In the genomic region with DNA sequence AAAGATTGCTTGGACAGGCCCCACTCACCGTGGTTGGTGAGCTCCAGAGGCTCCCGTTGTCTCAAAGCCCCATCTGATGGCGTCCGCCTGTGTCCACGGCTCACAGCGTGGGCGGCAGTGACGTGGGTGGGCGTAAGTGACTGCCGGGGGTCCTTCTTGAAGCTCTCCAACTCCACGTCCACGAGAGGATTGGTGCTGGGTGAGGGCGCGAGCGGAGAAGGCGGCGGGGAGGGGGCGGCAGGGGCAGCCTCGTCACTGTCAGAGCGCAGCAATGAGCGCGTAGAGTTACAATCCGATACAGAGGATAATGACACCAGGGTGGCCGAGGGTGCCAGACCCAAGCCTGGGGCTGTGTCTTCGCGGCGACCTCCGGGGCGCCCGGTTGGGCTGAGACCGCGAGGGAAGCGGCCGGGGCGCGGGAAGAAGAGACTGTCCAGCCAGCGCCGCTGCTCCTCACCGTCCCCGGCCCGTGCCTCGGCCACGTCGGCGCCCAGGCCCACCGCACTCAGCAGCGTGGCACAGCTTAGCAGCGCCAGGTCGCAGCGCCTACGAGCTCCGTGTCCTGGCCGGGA, we compare ENCODE assay signal across 24 mouse cellular contexts. TPM values are rescaled to one million over a fixed set of nuclear protein-coding genes. Genes with fewer than 3 reads are reported as not detected.
DNase-seq lines count a peak whose midpoint lies in the region; ATAC-seq and TF ChIP-seq lines count a peak whose summit lies in the region.
"Had no signal": no experiment of that assay in that cellular context is flagged by ENCODE, and none has a peak within 500 bp of the region (broad histone marks: within the 10 kb centered on the region; RNA-seq: fewer than 3 reads in every experiment).

No protein-coding gene starts in this region.

- no peak for DNase-seq in heart, adult 8-10 months (ENCODE audit: low spot score)
- DNase-seq in liver (no peak), ES-E14 (ENCODE audit: low read depth, low spot score) (no peak)
- DNase-seq in limb, embryonic 10.5 days (ENCODE audit: low spot score): no peak
- DNase-seq: adrenal gland, adult 8-10 months; cerebellum, postnatal 14 days; gastrocnemius, adult 2 months; layer of hippocampus, postnatal 36 days; left cerebral cortex, postnatal 4 days; lung, postnatal 14 days; spleen, adult 18-20 months; thymus, adult 2 months had no signal

- peak overlapping the region; percentile 9; the same call in 1 of the 2 replicates for H3K4me3 ChIP-seq in heart, embryonic 13.5 days
- H3K4me3 ChIP-seq in liver, embryonic 12.5 days: 0 out of 2 replicates have a peak overlapping the region, but pooled peaks have one; percentile 8
- H3K4me3 ChIP-seq in ES-E14 (ENCODE audit: insufficient read depth in 1 of 2, low read depth in 1 of 2, low read length in 2 of 2, poor library complexity in 1 of 2, severe bottlenecking in 1 of 2): peak overlapping the region; percentile 48 to 54; a peak in 3 of 4 replicates
- H3K4me3 ChIP-seq in limb, embryonic 10.5 days: peak overlapping the region; percentile 27; the same call in 1 of the 2 replicates
- H3K4me3 ChIP-seq: forebrain, embryonic 15.5 days; gastrocnemius, adult 2 months; stomach, embryonic 15.5 days had no signal

- in situ Hi-C loops in ES-E14 (cut with MboI; ENCODE audit: low sequenced_read_pairs in 2 of 2, unreplicated experiment in 2 of 2): loop anchor here in 1 of 2 experiments (10.0 kb wide), 1 partner anchor 67 kb away; no protein-coding TSS in a partner anchor

- no peaks in the 10 kb centered on the region for H3K9me3 ChIP-seq in heart, embryonic 13.5 days
- H3K9me3 ChIP-seq in liver, embryonic 12.5 days (replicated peaks): no peaks in the 10 kb centered on the region
- H3K9me3 ChIP-seq in ES-E14 (ENCODE audit: control insufficient read depth, insufficient read depth, low read depth, low read length): no peaks in the 10 kb centered on the region
- H3K9me3 ChIP-seq in limb, embryonic 10.5 days (replicated peaks): no peaks in the 10 kb centered on the region
- H3K9me3 ChIP-seq: forebrain, embryonic 15.5 days; stomach, embryonic 15.5 days had no signal

- ATAC-seq in heart, embryonic 13.5 days (ENCODE audit: extremely low read depth, insufficient number of reproducible peaks, low FRiP score, low TSS enrichment): no peak
- no peak for ATAC-seq in liver, embryonic 12.5 days
- ATAC-seq in megakaryocyte progenitor cell, adult 5-6 weeks (replicated peaks; ENCODE audit: poor library complexity): no peak
- ATAC-seq: forebrain, embryonic 15.5 days; hindbrain, embryonic 16.5 days; intestine, postnatal 0 days had no signal

- peaks cover 35% of the 10 kb centered on the region for H3K36me3 ChIP-seq in heart, embryonic 13.5 days
- no peaks in the 10 kb centered on the region for H3K36me3 ChIP-seq in liver, embryonic 12.5 days
- no peaks in the 10 kb centered on the region for H3K36me3 ChIP-seq in ES-E14 (ENCODE audit: control insufficient read depth, insufficient read depth, low read length, poor library complexity, severe bottlenecking)
- H3K36me3 ChIP-seq in limb, embryonic 10.5 days: peaks cover 28% of the 10 kb centered on the region

- peaks cover 92% of the 10 kb centered on the region for H3K27me3 ChIP-seq in heart, embryonic 13.5 days (replicated peaks)
- peaks cover 73% of the 10 kb centered on the region for H3K27me3 ChIP-seq in liver, embryonic 12.5 days (replicated peaks)
- H3K27me3 ChIP-seq in limb, embryonic 10.5 days (ENCODE audit: low read depth, poor library complexity, severe bottlenecking): peaks cover 82% of the 10 kb centered on the region
- H3K27me3 ChIP-seq: forebrain, embryonic 15.5 days had no signal

- 15% methylated on average over 53 of the region's 53 CpGs for WGBS in heart, embryonic 13.5 days
- WGBS in liver, embryonic 12.5 days (ENCODE audit: insufficient replicate concordance): 20% methylated on average over 51 of the region's 53 CpGs
- WGBS in limb, embryonic 10.5 days: 26% methylated on average over 47 of the region's 53 CpGs

- no peak overlapping the region for H3K27ac ChIP-seq in heart, embryonic 13.5 days (replicated peaks)
- no peak overlapping the region for H3K27ac ChIP-seq in liver, embryonic 12.5 days
- H3K27ac ChIP-seq in ES-E14 (ENCODE audit: insufficient read depth, low read depth, low read length, poor library complexity, severe bottlenecking): no peak overlapping the region
- no peak overlapping the region for H3K27ac ChIP-seq in limb, embryonic 10.5 days
- H3K27ac ChIP-seq: forebrain, embryonic 15.5 days; gastrocnemius, adult 2 months; stomach, embryonic 15.5 days had no signal

- peak overlapping the region; percentile 28; the same call in 1 of the 2 replicates for H3K9ac ChIP-seq in heart, embryonic 13.5 days
- no peak overlapping the region for H3K9ac ChIP-seq in liver, embryonic 12.5 days
- peak overlapping the region; percentile 28 for H3K9ac ChIP-seq in ES-E14 (ENCODE audit: insufficient read depth, low read depth, low read length, poor library complexity, severe bottlenecking)
- H3K9ac ChIP-seq: forebrain, embryonic 15.5 days; stomach, embryonic 15.5 days had no signal

- peaks cover 9% of the 10 kb centered on the region for H3K4me1 ChIP-seq in heart, embryonic 13.5 days
- H3K4me1 ChIP-seq in liver, embryonic 12.5 days: peaks cover 28% of the 10 kb centered on the region
- peaks cover 0 to 3% of the 10 kb centered on the region in 2 experiments; a peak in 1 of 4 replicates for H3K4me1 ChIP-seq in ES-E14 (ENCODE audit: control insufficient read depth in 2 of 2, insufficient read depth in 2 of 2, low read length in 2 of 2, poor library complexity in 1 of 2)
- H3K4me1 ChIP-seq in limb, embryonic 10.5 days: peaks cover 14% of the 10 kb centered on the region

- H3K4me2 ChIP-seq in heart, embryonic 13.5 days: peak overlapping the region; percentile 27; the same call in 1 of the 2 replicates
- peak overlapping the region; percentile 49 for H3K4me2 ChIP-seq in liver, embryonic 12.5 days
- H3K4me2 ChIP-seq: forebrain, embryonic 15.5 days; midbrain, embryonic 11.5 days; stomach, embryonic 15.5 days had no signal

TF ChIP-seq in ES-E14, 5 proteins besides CTCF, POLR2A, EP300 and RAD21:
- no peak for TF ChIP-seq MAFK (IDR thresholded peaks at IDR 0.05; ENCODE audit: insufficient read depth, low read depth, low read length)
- no peak for TF ChIP-seq HCFC1 (IDR thresholded peaks at IDR 0.05; ENCODE audit: borderline replicate concordance, insufficient read depth, low read length)
- no peak for TF ChIP-seq ZNF384 (IDR thresholded peaks at IDR 0.05; ENCODE audit: low read depth, low read length)
- no peak for TF ChIP-seq CHD2 (IDR thresholded peaks at IDR 0.05; ENCODE audit: low read depth, low read length)
- no peak for TF ChIP-seq ZC3H11A (IDR thresholded peaks at IDR 0.05; ENCODE audit: borderline replicate concordance, low read depth, low read length)
TF ChIP-seq in ES-E14: peak in this region for 0.

RNA-seq across cellular contexts. Expression of gene Ttc9b, which starts 4.2 kb away (rescaled TPM):
- 0.25 TPM in 1 of 2 replicates, not detected in the other for polyA plus RNA-seq in heart, embryonic 13.5 days (2015; fragmentation: Nextera tagmentation; extraction: Ambion mirVana)
- not detected for total RNA-seq in heart, adult 8-10 months (2022)
- polyA plus RNA-seq in liver, embryonic 12.5 days (2016; fragmentation: Nextera tagmentation; extraction: Ambion mirVana): not detected in 2 replicates
- total RNA-seq in ES-E14 (2012; rRNA removed): 0.54 and 0.74 TPM in 2 replicates
- 0.23 TPM in 1 of 2 replicates, not detected in the other for polyA plus RNA-seq in limb, embryonic 10.5 days (2016; fragmentation: Nextera tagmentation; extraction: Ambion mirVana)
- not detected in 2 replicates for total RNA-seq in megakaryocyte progenitor cell, adult 5-6 weeks (2015)
- total RNA-seq in megakaryocyte progenitor cell, adult 5-6 weeks (2017): not detected in 2 replicates
- total RNA-seq: adrenal gland, adult 8-10 months; gastrocnemius, adult 2 months; granulocyte monocyte progenitor cell, adult 5-6 weeks; heart, postnatal 25 days; neutrophil, adult 5-6 weeks had no signal
- polyA plus RNA-seq: liver, embryonic 16.5 days; thymus, adult 2 months had no signal

RNA-seq across cellular contexts. Expression of gene Map3k10, which starts 16.5 kb away (rescaled TPM):
- 3.7 and 4.6 TPM in 2 replicates for polyA plus RNA-seq in heart, embryonic 13.5 days (2015; fragmentation: Nextera tagmentation; extraction: Ambion mirVana)
- 10 to 100 TPM; 18.4 to 21.5 (median 20.8) TPM for total RNA-seq in heart, adult 8-10 months (2022)
- polyA plus RNA-seq in liver, embryonic 12.5 days (2016; fragmentation: Nextera tagmentation; extraction: Ambion mirVana): 5.7 and 6.7 TPM in 2 replicates
- 20.2 and 21.6 TPM in 2 replicates for total RNA-seq in ES-E14 (2012; rRNA removed)
- polyA plus RNA-seq in limb, embryonic 10.5 days (2016; fragmentation: Nextera tagmentation; extraction: Ambion mirVana): 9.2 and 12.3 TPM in 2 replicates
- 1.7 and 4.3 TPM in 2 replicates for total RNA-seq in megakaryocyte progenitor cell, adult 5-6 weeks (2015)
- total RNA-seq in megakaryocyte progenitor cell, adult 5-6 weeks (2017): 3.4 and 5.2 TPM in 2 replicates

RNA-seq across cellular contexts. Expression of gene Zfp607b, which starts 31.2 kb away (rescaled TPM):
- polyA plus RNA-seq in heart, embryonic 13.5 days (2015; fragmentation: Nextera tagmentation; extraction: Ambion mirVana): 1.5 and 2.9 TPM in 2 replicates
- total RNA-seq in heart, adult 8-10 months (2022): 1 to 10 TPM in 1 of 4 experiments, under 1 TPM in 3; 0.56 to 1.9 (median 0.71) TPM
- 0.64 and 0.79 TPM in 2 replicates for polyA plus RNA-seq in liver, embryonic 12.5 days (2016; fragmentation: Nextera tagmentation; extraction: Ambion mirVana)
- 5.3 and 6.6 TPM in 2 replicates for total RNA-seq in ES-E14 (2012; rRNA removed)
- polyA plus RNA-seq in limb, embryonic 10.5 days (2016; fragmentation: Nextera tagmentation; extraction: Ambion mirVana): 2.5 and 3.3 TPM in 2 replicates
- total RNA-seq in megakaryocyte progenitor cell, adult 5-6 weeks (2015): 0.71 and 3.1 TPM in 2 replicates
- 0.42 and 4.0 TPM in 2 replicates for total RNA-seq in megakaryocyte progenitor cell, adult 5-6 weeks (2017)
